Mouse (Mus musculus): ENCODE data around the gene Rybp. TPM values are rescaled to one million over a fixed set of nuclear protein-coding genes. Genes with fewer than 3 reads are reported as not detected.

The Rybp gene
- polyA plus RNA-seq, 1 experiment from 2014 or later = 20.3 TPM

DNA sequence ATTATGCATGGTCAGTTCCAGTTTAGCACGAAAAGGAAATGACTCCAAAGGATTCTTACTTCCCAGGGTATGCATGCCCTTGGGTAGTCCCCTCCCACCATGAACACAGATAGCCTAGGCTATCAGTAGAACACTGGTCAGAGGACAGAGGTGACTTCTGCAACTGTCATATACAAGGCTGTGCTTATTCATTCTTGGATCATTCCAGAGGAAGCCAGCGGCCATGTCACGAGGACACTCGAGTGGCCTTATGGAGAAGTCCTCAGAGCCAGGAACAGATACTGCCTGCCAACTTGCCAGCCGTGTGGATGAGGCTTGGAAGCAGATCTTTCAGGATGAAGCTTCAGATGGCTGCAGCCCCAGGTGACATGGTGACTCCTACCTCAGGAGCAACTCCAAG, 34.9 kb upstream of the Rybp start:
- H3K4me1 ChIP-seq = 0 out of 2 replicates have a peak, but pooled peaks cover 2% of the 10 kb centered on the region
- H3K4me2 ChIP-seq = no peak overlapping the region
- 0 out of 2 replicates have a peak, but pooled peaks cover 3% of the 10 kb centered on the region for H3K9me3 ChIP-seq (replicated peaks)
- H3K27ac ChIP-seq = no peak overlapping the region
- WGBS = 87% methylated on average over 5 of the region's 5 CpGs
- no peaks in the 10 kb centered on the region for H3K36me3 ChIP-seq
- H3K9ac ChIP-seq = no peak overlapping the region
- no peak overlapping the region for H3K4me3 ChIP-seq (replicated peaks)
- H3K27me3 ChIP-seq = peaks cover 7% of the 10 kb centered on the region; the same call in 1 of the 2 replicates
- no peak for ATAC-seq (replicated peaks; ENCODE audit: low FRiP score)

- H3K36me3 ChIP-seq = no peaks in the 10 kb centered on the region
- no peaks in the 10 kb centered on the region for H3K27me3 ChIP-seq
- no peak overlapping the region for H3K9ac ChIP-seq
- ATAC-seq (replicated peaks; ENCODE audit: low FRiP score) = no peak
- H3K9me3 ChIP-seq (replicated peaks) = no peaks in the 10 kb centered on the region
- H3K4me3 ChIP-seq (replicated peaks) = no peak overlapping the region
- WGBS = 61% methylated on average over 8 of the region's 8 CpGs
- no peak overlapping the region for H3K27ac ChIP-seq
- no peaks in the 10 kb centered on the region for H3K4me1 ChIP-seq
- H3K4me2 ChIP-seq = no peak overlapping the region
Observed at GRCm38 (mm10) chr6:100314201-100314600, 26.9 kb upstream of the Rybp start.

DNA sequence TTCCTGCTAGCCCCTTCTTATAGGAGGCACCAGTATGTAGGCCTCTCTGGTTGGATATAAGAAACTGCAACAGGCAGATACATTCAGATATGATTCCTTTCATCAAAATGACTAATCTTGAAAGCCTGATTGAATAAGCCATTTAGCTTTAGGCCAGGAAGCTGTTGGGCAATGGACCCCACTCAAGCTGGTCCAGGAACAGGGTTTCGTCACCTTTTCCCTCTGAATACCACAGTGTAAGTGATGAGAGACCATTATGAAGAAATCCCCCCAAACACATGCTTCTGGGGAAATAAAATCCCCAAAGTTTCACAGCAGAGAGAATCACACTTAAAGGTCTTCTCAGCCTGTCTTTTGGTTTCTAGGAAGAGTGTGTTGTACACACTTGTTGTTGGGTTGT, 23.9 kb upstream of the Rybp start:
- Histone ChIP-seq H3K4me3 (replicated peaks) (no peak overlapping the region), H3K9me3 (replicated peaks) (no peaks in the 10 kb centered on the region), H3K27me3 (0 out of 2 replicates have a peak, but pooled peaks cover 5% of the 10 kb centered on the region), H3K36me3 (no peaks in the 10 kb centered on the region), H3K4me2 (no peak overlapping the region), H3K27ac (no peak overlapping the region), H3K4me1 (no peaks in the 10 kb centered on the region), H3K9ac (no peak overlapping the region)
- WGBS = 93% methylated on average over 1 of the region's 1 CpGs
- no peak for ATAC-seq (replicated peaks; ENCODE audit: low FRiP score)

GRCm38 (mm10) chr6:100304831-100305230, 17.5 kb upstream of the Rybp start:
- no peak for ATAC-seq (replicated peaks; ENCODE audit: low FRiP score)
- Histone ChIP-seq H3K27me3 (0 out of 2 replicates have a peak, but pooled peaks cover 12% of the 10 kb centered on the region), H3K4me1 (peaks cover 11% of the 10 kb centered on the region; the same call in 1 of the 2 replicates), H3K27ac (no peak overlapping the region), H3K9ac (no peak overlapping the region), H3K36me3 (no peaks in the 10 kb centered on the region), H3K4me3 (replicated peaks) (no peak overlapping the region), H3K9me3 (replicated peaks) (no peaks in the 10 kb centered on the region), H3K4me2 (no peak overlapping the region)
- WGBS = 71% methylated on average over 10 of the region's 10 CpGs

DNA sequence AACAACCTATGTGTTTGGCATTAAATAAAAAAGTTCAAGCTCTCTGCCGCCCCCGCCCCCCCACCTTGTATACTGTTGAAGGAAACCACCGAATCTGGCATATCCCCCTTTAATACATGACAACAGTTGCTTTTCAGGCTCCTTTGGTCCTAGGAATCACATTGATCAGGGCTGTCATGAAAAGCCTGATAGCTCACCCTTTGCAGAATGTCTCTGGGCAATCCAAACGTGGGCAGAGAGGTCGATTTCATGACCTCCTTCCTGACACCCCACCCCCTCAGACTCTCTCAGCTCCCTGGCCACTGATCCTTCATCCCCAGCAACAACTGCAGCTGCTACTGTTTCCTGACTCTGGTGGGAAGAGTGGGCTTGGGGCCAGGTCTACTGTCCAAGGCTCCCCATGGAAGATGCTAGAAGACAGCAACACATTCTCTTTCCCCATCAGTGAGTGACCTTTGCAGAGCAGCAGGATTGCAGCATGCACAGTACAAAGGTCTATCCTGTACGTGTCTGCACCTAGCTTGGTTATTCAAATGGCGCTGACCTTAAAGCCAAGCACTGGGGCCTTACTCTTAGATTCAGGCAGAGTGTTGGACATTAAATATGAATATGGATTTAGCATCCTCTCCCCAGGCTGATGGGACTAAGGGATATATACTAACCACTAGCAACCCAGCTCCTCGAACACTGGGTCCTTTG, 14.3 kb upstream of the Rybp start:
- ATAC-seq (replicated peaks; ENCODE audit: low FRiP score) = no peak
- no peaks in the 10 kb centered on the region for H3K9me3 ChIP-seq (replicated peaks)
- no peak overlapping the region for H3K4me3 ChIP-seq (replicated peaks)
- WGBS = 58% methylated on average over 8 of the region's 8 CpGs
- no peak overlapping the region for H3K4me2 ChIP-seq
- H3K36me3 ChIP-seq = no peaks in the 10 kb centered on the region
- H3K9ac ChIP-seq = no peak overlapping the region
- H3K4me1 ChIP-seq = peaks cover 11% of the 10 kb centered on the region; the same call in 1 of the 2 replicates
- H3K27ac ChIP-seq = no peak overlapping the region
- H3K27me3 ChIP-seq = 0 out of 2 replicates have a peak, but pooled peaks cover 7% of the 10 kb centered on the region

GRCm38 (mm10) chr6:100300831-100301230, 13.5 kb upstream of the Rybp start:
- 9% methylated on average over 3 of the region's 3 CpGs for WGBS
- H3K27ac ChIP-seq = no peak overlapping the region
- no peak for ATAC-seq (replicated peaks; ENCODE audit: low FRiP score)
- 0 out of 2 replicates have a peak, but pooled peaks cover 7% of the 10 kb centered on the region for H3K27me3 ChIP-seq
- no peak overlapping the region for H3K4me2 ChIP-seq
- H3K9ac ChIP-seq = no peak overlapping the region
- no peaks in the 10 kb centered on the region for H3K36me3 ChIP-seq
- H3K4me3 ChIP-seq (replicated peaks) = no peak overlapping the region
- peaks cover 11% of the 10 kb centered on the region; the same call in 1 of the 2 replicates for H3K4me1 ChIP-seq
- H3K9me3 ChIP-seq (replicated peaks) = no peaks in the 10 kb centered on the region

- no peak overlapping the region for H3K4me2 ChIP-seq
- ATAC-seq (replicated peaks; ENCODE audit: low FRiP score) = no peak
- H3K9ac ChIP-seq = no peak overlapping the region
- 58% methylated on average over 4 of the region's 4 CpGs for WGBS
- no peak overlapping the region for H3K27ac ChIP-seq
- H3K36me3 ChIP-seq = no peaks in the 10 kb centered on the region
- H3K27me3 ChIP-seq = peaks cover 11% of the 10 kb centered on the region; the same call in 1 of the 2 replicates
- peaks cover 11% of the 10 kb centered on the region; the same call in 1 of the 2 replicates for H3K4me1 ChIP-seq
- no peaks in the 10 kb centered on the region for H3K9me3 ChIP-seq (replicated peaks)
- H3K4me3 ChIP-seq (replicated peaks) = no peak overlapping the region
Observed at GRCm38 (mm10) chr6:100298945-100299344, 11.7 kb upstream of the Rybp start.

GRCm38 (mm10) chr6:100297536-100297935, 10.3 kb upstream of the Rybp start:
- H3K9ac ChIP-seq = no peak overlapping the region
- H3K27ac ChIP-seq = no peak overlapping the region; the same call in 1 of the 2 replicates
- 74% methylated on average over 8 of the region's 8 CpGs for WGBS
- 0 out of 2 replicates have a peak, but pooled peaks have one; percentile 36 for ATAC-seq (replicated peaks; ENCODE audit: low FRiP score)
- no peaks in the 10 kb centered on the region for H3K9me3 ChIP-seq (replicated peaks)
- H3K4me1 ChIP-seq = peaks cover 11% of the 10 kb centered on the region; the same call in 1 of the 2 replicates
- H3K27me3 ChIP-seq = peaks cover 15% of the 10 kb centered on the region; the same call in 1 of the 2 replicates
- H3K4me3 ChIP-seq (replicated peaks) = no peak overlapping the region
- no peak overlapping the region for H3K4me2 ChIP-seq
- no peaks in the 10 kb centered on the region for H3K36me3 ChIP-seq

- Histone ChIP-seq H3K27me3 (peaks cover 23% of the 10 kb centered on the region; the same call in 1 of the 2 replicates), H3K4me1 (peaks cover 10% of the 10 kb centered on the region), H3K4me3 (replicated peaks) (no peak overlapping the region), H3K27ac (no peak overlapping the region), H3K9me3 (replicated peaks) (no peaks in the 10 kb centered on the region), H3K9ac (no peak overlapping the region), H3K36me3 (no peaks in the 10 kb centered on the region), H3K4me2 (no peak overlapping the region)
- ATAC-seq (replicated peaks; ENCODE audit: low FRiP score) = no peak
- WGBS = 91% methylated on average over 6 of the region's 6 CpGs
Observed at GRCm38 (mm10) chr6:100292411-100292810, 5.1 kb upstream of the Rybp start.

- 85% methylated on average over 5 of the region's 5 CpGs for WGBS
- ATAC-seq (replicated peaks; ENCODE audit: low FRiP score) = no peak
- Histone ChIP-seq H3K4me1 (peaks cover 21% of the 10 kb centered on the region), H3K4me2 (no peak overlapping the region), H3K4me3 (replicated peaks) (no peak overlapping the region), H3K9ac (no peak overlapping the region), H3K27ac (no peak overlapping the region), H3K9me3 (replicated peaks) (no peaks in the 10 kb centered on the region), H3K27me3 (peaks cover 20% of the 10 kb centered on the region; the same call in 1 of the 2 replicates), H3K36me3 (no peaks in the 10 kb centered on the region)
Observed at GRCm38 (mm10) chr6:100289058-100289457, 1.8 kb upstream of the Rybp start.

DNA sequence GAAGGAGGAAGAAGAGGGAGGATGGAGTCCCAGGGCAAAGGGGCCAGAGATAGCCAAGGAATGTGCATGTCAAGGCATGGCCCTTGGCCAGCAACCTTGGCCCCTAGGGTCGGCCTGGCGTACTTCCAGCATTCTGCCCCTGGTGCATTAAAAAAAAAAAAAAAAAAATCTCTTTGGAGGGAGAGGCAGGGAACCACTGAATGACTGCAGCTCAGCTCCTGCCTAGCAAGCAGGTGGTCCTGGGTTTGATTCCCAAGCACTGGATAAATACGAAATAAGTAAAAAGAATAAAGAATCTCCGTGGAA, 1.4 kb upstream of the Rybp start:
- Histone ChIP-seq H3K4me1 (peaks cover 24% of the 10 kb centered on the region), H3K4me2 (peak overlapping the region; percentile 89; the same call in 1 of the 2 replicates), H3K9ac (no peak overlapping the region), H3K36me3 (no peaks in the 10 kb centered on the region), H3K4me3 (replicated peaks) (0 out of 2 replicates have a peak overlapping the region, but pooled peaks have one; percentile 78), H3K27ac (no peak overlapping the region), H3K9me3 (replicated peaks) (no peaks in the 10 kb centered on the region), H3K27me3 (peaks cover 20% of the 10 kb centered on the region; the same call in 1 of the 2 replicates)
- 53% methylated on average over 4 of the region's 4 CpGs for whole genome bisulfite sequencing
- ATAC-seq (replicated peaks; ENCODE audit: low FRiP score) = no peak

- no peaks in the 10 kb centered on the region for H3K9me3 ChIP-seq (replicated peaks)
- peak overlapping the region; percentile 89 for H3K4me2 ChIP-seq
- H3K9ac ChIP-seq = peak overlapping the region; percentile 48
- no peaks in the 10 kb centered on the region for H3K36me3 ChIP-seq
- WGBS = 1% methylated on average over 23 of the region's 23 CpGs
- peak overlapping the region; percentile 78 for H3K4me3 ChIP-seq (replicated peaks)
- ATAC-seq (replicated peaks; ENCODE audit: low FRiP score) = peak; percentile 5
- H3K27me3 ChIP-seq = peaks cover 20% of the 10 kb centered on the region; the same call in 1 of the 2 replicates
- peak overlapping the region; percentile 54 for H3K27ac ChIP-seq
- H3K4me1 ChIP-seq = peaks cover 28% of the 10 kb centered on the region
Observed at GRCm38 (mm10) chr6:100288016-100288729, 888 bp upstream of the Rybp start.

Data from kidney, embryonic 15.5 days (tissue).